Mouse (Mus musculus) liver, adult 2 months (tissue): ENCODE results near the gene Slc35e3. TPM values are rescaled to one million over a fixed set of nuclear protein-coding genes. Genes with fewer than 3 reads are reported as not detected.

Experiments used
- DNase-seq: peaks from one replicate; pipeline ENCODE4 v3.0.0-alpha.2; 2011; ENCODE audit warnings: low read depth, low spot score; ENCODE audit errors: extremely low read depth
- H3K27ac ChIP-seq: fragments of 200-500 bp; replicated peaks from 2 replicates; pipeline ENCODE4 v1.5.1; 2012; ENCODE audit warnings: low read depth, mild to moderate bottlenecking, control low read depth, inconsistent platforms, low read length; ENCODE audit not compliant: insufficient read depth
- H3K27me3 ChIP-seq: fragments of 200-500 bp; 2 replicates; pipeline ENCODE4 v1.6.1; 2012; ENCODE audit warnings: mild to moderate bottlenecking, moderate library complexity, low read length, inconsistent platforms; ENCODE audit not compliant: control insufficient read depth, insufficient read depth
- H3K36me3 ChIP-seq: fragments of 200-500 bp; 2 replicates; pipeline ENCODE4 v1.6.1; 2012; ENCODE audit warnings: low read length, inconsistent platforms; ENCODE audit not compliant: control insufficient read depth, insufficient read depth
- H3K4me1 ChIP-seq: fragments of 200-500 bp; 2 replicates; pipeline ENCODE4 v1.6.1; 2011; ENCODE audit warnings: low read length; ENCODE audit not compliant: control insufficient read depth, insufficient read depth
- H3K4me3 ChIP-seq: fragments of 200-500 bp; 2 replicates; pipeline ENCODE4 v1.5.1; 2011; ENCODE audit warnings: low read depth, mild to moderate bottlenecking, control low read depth, low read length, moderate library complexity; ENCODE audit not compliant: insufficient read depth
- H3K79me2 ChIP-seq: fragments of 200-500 bp; 2 replicates; pipeline ENCODE4 v1.6.1; 2012; ENCODE audit warnings: inconsistent platforms, mild to moderate bottlenecking, low read length, moderate library complexity; ENCODE audit not compliant: control insufficient read depth, insufficient read depth
- H3K9ac ChIP-seq: fragments of 200-500 bp; 2 replicates; pipeline ENCODE4 v1.6.1; 2012; ENCODE audit warnings: low read depth, mild to moderate bottlenecking, control low read depth, inconsistent platforms, low read length
- CTCF ChIP-seq: fragments of 200-500 bp; IDR thresholded peaks from 2 replicates; pipeline ENCODE4 v1.5.1; 2011; ENCODE audit warnings: low read depth, low read length, control low read depth
- POLR2A ChIP-seq: fragments of 200-500 bp; IDR thresholded peaks from 2 replicates; pipeline ENCODE4 v1.6.1; 2011; ENCODE audit warnings: low read length, control low read depth; ENCODE audit not compliant: insufficient read depth; ENCODE audit errors: extremely low read depth
- WGBS: fragments of 180-500 bp; shearing (Covaris S2); methylation state at CpG from one replicate; pipeline ENCODE4 v1.1.7; 2018; 5-methylcytosine and 5-hydroxymethylcytosine counted together
- polyA plus RNA-seq: library from polyadenylated mRNA; depleted of rRNA; stranded (reverse); fragments of >200 nt; gene quantifications from 2 replicates; pipeline ENCODE4 v1.2.3, GENCODE M21; 2012
- total RNA-seq: library from RNA; depleted of rRNA; stranded (reverse); fragments of >200 nt; gene quantifications from 2 replicates; pipeline ENCODE4 v1.2.3, GENCODE M21; 2014

Slc35e3 gene
- total and polyA plus RNA-seq, 2 experiments = 4.1 to 7.1 TPM

- H3K27me3 ChIP-seq = no peaks in the 10 kb centered on the region
- H3K36me3 ChIP-seq = peaks cover 14% of the 10 kb centered on the region; the same call in 1 of the 2 replicates
- DNase-seq = no peak
- 94% methylated on average over 18 of the region's 18 CpGs for WGBS
- H3K27ac ChIP-seq = no peak overlapping the region
- no peaks in the 10 kb centered on the region for H3K79me2 ChIP-seq
- TF ChIP-seq CTCF (no peak), POLR2A (no peak)
- H3K9ac ChIP-seq = no peak overlapping the region
- no peak overlapping the region for H3K4me3 ChIP-seq
- no peaks in the 10 kb centered on the region for H3K4me1 ChIP-seq
Observed at GRCm38 (mm10) chr10:117770286-117771130, 24.3 kb upstream of the Slc35e3 start.

GRCm38 (mm10) chr10:117769541-117770285, 23.5 kb upstream of the Slc35e3 start:
- Histone ChIP-seq H3K36me3 (peaks cover 16% of the 10 kb centered on the region; the same call in 1 of the 2 replicates), H3K4me1 (no peaks in the 10 kb centered on the region), H3K27me3 (no peaks in the 10 kb centered on the region), H3K79me2 (no peaks in the 10 kb centered on the region), H3K4me3 (no peak overlapping the region), H3K27ac (no peak overlapping the region), H3K9ac (no peak overlapping the region)
- WGBS = 96% methylated on average over 9 of the region's 9 CpGs
- DNase-seq = no peak
- TF ChIP-seq POLR2A = no peak
- no peak for TF ChIP-seq CTCF

- DNase-seq = no peak
- Histone ChIP-seq H3K9ac (no peak overlapping the region), H3K4me3 (no peak overlapping the region), H3K36me3 (peaks cover 15% of the 10 kb centered on the region; the same call in 1 of the 2 replicates), H3K27me3 (no peaks in the 10 kb centered on the region), H3K79me2 (no peaks in the 10 kb centered on the region), H3K4me1 (no peaks in the 10 kb centered on the region), H3K27ac (no peak overlapping the region)
- no peak for TF ChIP-seq CTCF
- no peak for TF ChIP-seq POLR2A
- WGBS = 95% methylated on average over 7 of the region's 7 CpGs
Observed at GRCm38 (mm10) chr10:117768141-117768440, 21.9 kb upstream of the Slc35e3 start.

- H3K4me1 ChIP-seq = no peaks in the 10 kb centered on the region
- peaks cover 11% of the 10 kb centered on the region; the same call in 1 of the 2 replicates for H3K36me3 ChIP-seq
- no peak for TF ChIP-seq CTCF
- TF ChIP-seq POLR2A = no peak
- no peak overlapping the region for H3K9ac ChIP-seq
- no peaks in the 10 kb centered on the region for H3K27me3 ChIP-seq
- WGBS = 93% methylated on average over 10 of the region's 10 CpGs
- H3K27ac ChIP-seq = no peak overlapping the region
- H3K79me2 ChIP-seq = no peaks in the 10 kb centered on the region
- no peak for DNase-seq
- H3K4me3 ChIP-seq = no peak overlapping the region
Observed at GRCm38 (mm10) chr10:117767286-117768140, 21.3 kb upstream of the Slc35e3 start.

- H3K4me1 ChIP-seq = no peaks in the 10 kb centered on the region
- no peaks in the 10 kb centered on the region for H3K27me3 ChIP-seq
- 96% methylated on average over 5 of the region's 5 CpGs for WGBS
- no peak overlapping the region for H3K4me3 ChIP-seq
- H3K27ac ChIP-seq = no peak overlapping the region
- no peaks in the 10 kb centered on the region for H3K79me2 ChIP-seq
- no peak for DNase-seq
- no peak overlapping the region for H3K9ac ChIP-seq
- peaks cover 9% of the 10 kb centered on the region; the same call in 1 of the 2 replicates for H3K36me3 ChIP-seq
- TF ChIP-seq CTCF (no peak), POLR2A (no peak)
Observed at GRCm38 (mm10) chr10:117766896-117767160, 20.7 kb upstream of the Slc35e3 start.
